Mouse (Mus musculus) hindbrain, postnatal 0 days (tissue): ENCODE measurements around the gene Dock7. TPM values are rescaled to one million over a fixed set of nuclear protein-coding genes. Genes with fewer than 3 reads are reported as not detected.

ENCODE experiments used
- ATAC-seq: fragments of 200-750 bp; cut with Nextera tagmentation; 2 replicates; pipeline ENCODE4 v1.8.0; 2017; ENCODE audit warnings: mild to moderate bottlenecking, moderate TSS enrichment, moderate library complexity
- DNase-seq: peaks from one replicate; pipeline ENCODE4 v3.0.0-alpha.2; 2015; ENCODE audit warnings: low spot score
- H3K27ac ChIP-seq: fragments of 300-500 bp; sonication (generic); 2 replicates; pipeline ENCODE4 v1.5.1; 2014; ENCODE audit warnings: mild to moderate bottlenecking
- H3K27me3 ChIP-seq: fragments of 300-500 bp; sonication (generic); 2 replicates; pipeline ENCODE4 v1.6.1; 2014; ENCODE audit warnings: low read length, mixed read lengths; ENCODE audit not compliant: insufficient read depth
- H3K36me3 ChIP-seq: fragments of 300-500 bp; sonication (generic); 2 replicates; pipeline ENCODE4 v1.6.1; 2014; ENCODE audit warnings: low read length, mixed read lengths; ENCODE audit not compliant: insufficient read depth
- H3K4me1 ChIP-seq: fragments of 300-500 bp; sonication (generic); 2 replicates; pipeline ENCODE4 v1.6.1; 2014; ENCODE audit warnings: antibody characterized with exemption, low read length, mixed read lengths; ENCODE audit not compliant: insufficient read depth
- H3K4me2 ChIP-seq: fragments of 300-500 bp; sonication (generic); 2 replicates; pipeline ENCODE4 v1.6.1; 2014; ENCODE audit warnings: low read depth, mild to moderate bottlenecking, low read length, moderate library complexity, mixed read lengths
- H3K4me3 ChIP-seq: fragments of 300-500 bp; sonication (generic); 2 replicates; pipeline ENCODE4 v1.5.1; 2014; ENCODE audit warnings: low read length
- H3K9ac ChIP-seq: fragments of 300-500 bp; sonication (generic); replicated peaks from 2 replicates; pipeline ENCODE4 v1.6.1; 2014; ENCODE audit warnings: mild to moderate bottlenecking, low read length, moderate library complexity, mixed read lengths
- H3K9me3 ChIP-seq: fragments of 300-500 bp; sonication (generic); 2 replicates; pipeline ENCODE4 v1.6.1; 2016; ENCODE audit warnings: low read length, mixed read lengths
- CTCF ChIP-seq: IDR thresholded peaks from 2 replicates; pipeline ENCODE4 v1.5.1; 2016; ENCODE audit warnings: antibody characterized with exemption, control low read depth, low read depth
- WGBS: fragments of 180-500 bp; shearing (Covaris S2); extraction: QIAGEN DNeasy Blood & Tissue Kit; methylation state at CpG from one replicate; pipeline ENCODE4 v1.1.7; 2014; 5-methylcytosine and 5-hydroxymethylcytosine counted together
- polyA plus RNA-seq: library from polyadenylated mRNA; unstranded; fragments of >200 nt; fragmentation: Nextera tagmentation; extraction: Ambion mirVana; gene quantifications from 2 replicates; pipeline ENCODE4 v1.2.1, GENCODE M21; 2015
- total RNA-seq: library from RNA; depleted of rRNA; stranded (reverse); fragments of >200 nt; gene quantifications from 2 replicates; pipeline ENCODE4 v1.2.3, GENCODE M21; 2014

Dock7 gene
- total and polyA plus RNA-seq, 2 experiments from 2014 or later, result 31.4 to 72.8 TPM

- 91% methylated on average over 5 of the region's 5 CpGs for WGBS
- Histone ChIP-seq H3K4me3 (no peak overlapping the region), H3K27ac (no peak overlapping the region), H3K36me3 (no peaks in the 10 kb centered on the region), H3K4me2 (no peak overlapping the region), H3K4me1 (no peaks in the 10 kb centered on the region), H3K9ac (no peak overlapping the region), H3K9me3 (no peaks in the 10 kb centered on the region), H3K27me3 (no peaks in the 10 kb centered on the region)
- no peak for ATAC-seq
- no peak for TF ChIP-seq CTCF
- no peak for DNase-seq
Observed at GRCm38 (mm10) chr4:99158495-99158894, 37.8 kb upstream of the Dock7 start.

- H3K4me1 ChIP-seq, result no peaks in the 10 kb centered on the region
- H3K4me2 ChIP-seq, result no peak overlapping the region
- ATAC-seq (no peak), DNase-seq (no peak)
- no peak overlapping the region for H3K4me3 ChIP-seq
- WGBS, result 63% methylated on average over 11 of the region's 11 CpGs
- H3K9me3 ChIP-seq, result no peaks in the 10 kb centered on the region
- no peaks in the 10 kb centered on the region for H3K36me3 ChIP-seq
- TF ChIP-seq CTCF, result no peak
- no peak overlapping the region for H3K9ac ChIP-seq
- no peak overlapping the region for H3K27ac ChIP-seq
- no peaks in the 10 kb centered on the region for H3K27me3 ChIP-seq
Observed at GRCm38 (mm10) chr4:99156641-99157307, 36.1 kb upstream of the Dock7 start.

DNA sequence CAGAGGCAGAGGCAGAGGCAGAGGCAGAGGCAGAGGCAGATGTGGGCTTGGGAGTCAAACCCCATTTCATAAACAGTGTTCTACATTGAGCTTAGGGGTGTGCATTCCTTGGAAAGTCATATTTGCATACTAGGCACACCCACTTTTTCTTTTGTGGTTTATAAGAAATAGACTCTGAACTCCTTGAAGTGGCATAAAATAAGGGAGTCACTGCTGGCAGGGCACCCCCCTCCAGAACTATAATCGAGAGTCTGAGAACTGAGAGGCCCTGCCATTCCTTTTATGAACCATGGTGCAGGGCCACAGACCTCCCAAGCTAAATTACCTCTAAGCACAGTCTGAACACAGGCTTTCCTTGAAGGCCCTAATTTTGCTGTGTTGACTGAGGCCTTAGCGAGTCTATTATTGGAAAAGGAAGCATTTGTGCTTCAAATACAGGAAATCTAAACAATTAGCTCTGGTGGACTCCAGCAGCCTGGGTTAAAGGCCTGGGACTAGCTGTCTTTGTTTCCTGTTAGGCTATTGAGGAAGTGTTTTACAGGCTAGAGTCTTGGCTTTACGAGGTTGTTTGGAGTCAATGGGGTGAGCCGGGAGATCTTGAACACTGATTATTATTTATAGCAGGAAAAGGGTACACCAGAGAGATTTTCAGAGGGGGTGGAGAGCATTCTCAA, 31.3 kb upstream of the Dock7 start:
- no peaks in the 10 kb centered on the region for H3K9me3 ChIP-seq
- ATAC-seq (no peak), DNase-seq (no peak)
- no peak overlapping the region for H3K27ac ChIP-seq
- no peaks in the 10 kb centered on the region for H3K36me3 ChIP-seq
- H3K4me2 ChIP-seq, result no peak overlapping the region
- no peaks in the 10 kb centered on the region for H3K27me3 ChIP-seq
- H3K9ac ChIP-seq, result no peak overlapping the region
- TF ChIP-seq CTCF, result no peak
- WGBS, result 47% methylated on average over 4 of the region's 4 CpGs
- no peaks in the 10 kb centered on the region for H3K4me1 ChIP-seq
- no peak overlapping the region for H3K4me3 ChIP-seq

GRCm38 (mm10) chr4:99151434-99151833, 30.7 kb upstream of the Dock7 start:
- H3K4me1 ChIP-seq, result no peaks in the 10 kb centered on the region
- no peak for TF ChIP-seq CTCF
- no peak for ATAC-seq
- DNase-seq, result no peak
- 93% methylated on average over 4 of the region's 4 CpGs for whole genome bisulfite sequencing
- no peaks in the 10 kb centered on the region for H3K27me3 ChIP-seq
- H3K27ac ChIP-seq, result no peak overlapping the region
- no peaks in the 10 kb centered on the region for H3K9me3 ChIP-seq
- H3K4me2 ChIP-seq, result no peak overlapping the region
- no peaks in the 10 kb centered on the region for H3K36me3 ChIP-seq
- no peak overlapping the region for H3K4me3 ChIP-seq
- no peak overlapping the region for H3K9ac ChIP-seq

GRCm38 (mm10) chr4:99143323-99143722, 22.6 kb upstream of the Dock7 start:
- no peak overlapping the region for H3K4me3 ChIP-seq
- no peaks in the 10 kb centered on the region for H3K27me3 ChIP-seq
- TF ChIP-seq CTCF, result no peak
- DNase-seq (no peak), ATAC-seq (no peak)
- no peaks in the 10 kb centered on the region for H3K36me3 ChIP-seq
- no peaks in the 10 kb centered on the region for H3K9me3 ChIP-seq
- 85% methylated on average over 7 of the region's 7 CpGs for WGBS
- H3K9ac ChIP-seq, result no peak overlapping the region
- no peaks in the 10 kb centered on the region for H3K4me1 ChIP-seq
- no peak overlapping the region for H3K4me2 ChIP-seq
- H3K27ac ChIP-seq, result no peak overlapping the region

DNA sequence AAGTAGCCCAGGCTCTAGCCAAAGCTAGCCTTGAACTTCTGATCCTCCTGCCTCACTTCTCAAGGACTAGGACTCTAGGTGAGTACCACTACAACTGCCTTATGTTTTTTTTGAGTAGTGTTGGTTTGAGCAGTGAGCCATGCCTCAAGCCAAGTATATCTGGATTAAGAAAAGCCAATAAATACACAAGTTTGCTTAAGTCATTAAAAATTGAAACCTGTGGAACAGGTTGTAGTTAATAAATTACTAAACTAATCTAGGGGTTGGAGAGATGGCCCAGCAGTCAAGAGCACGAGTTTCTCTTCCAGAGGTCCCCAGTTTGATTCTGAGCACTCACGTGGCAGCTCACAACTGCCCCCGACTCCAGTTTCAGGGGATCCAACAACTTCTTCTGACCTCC, 20.9 kb upstream of the Dock7 start:
- Histone ChIP-seq H3K4me3 (no peak overlapping the region), H3K4me1 (no peaks in the 10 kb centered on the region), H3K27me3 (no peaks in the 10 kb centered on the region), H3K9ac (no peak overlapping the region), H3K36me3 (no peaks in the 10 kb centered on the region), H3K9me3 (no peaks in the 10 kb centered on the region), H3K4me2 (no peak overlapping the region), H3K27ac (no peak overlapping the region)
- ATAC-seq (no peak), DNase-seq (no peak)
- WGBS, result 85% methylated on average over 3 of the region's 3 CpGs
- no peak for TF ChIP-seq CTCF

DNA sequence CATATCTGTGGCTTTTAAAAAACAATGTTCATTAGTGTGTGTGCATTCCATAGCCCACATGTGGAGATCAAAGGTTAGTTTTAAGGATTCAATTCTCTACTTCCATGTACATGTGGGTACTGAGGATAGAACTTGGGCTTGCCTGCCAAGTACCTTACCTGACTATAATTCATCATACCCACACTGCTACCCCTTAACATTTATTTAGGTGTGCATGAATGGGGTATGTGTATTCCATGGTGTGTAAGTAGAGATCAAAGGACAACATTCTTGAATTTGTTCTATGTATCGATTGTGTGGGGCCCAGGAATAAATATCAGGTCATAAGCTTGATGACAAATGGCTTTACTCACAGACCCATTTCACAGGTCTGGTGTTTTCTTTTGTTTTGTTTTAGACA, 20.5 kb upstream of the Dock7 start:
- Histone ChIP-seq H3K4me1 (no peaks in the 10 kb centered on the region), H3K27me3 (no peaks in the 10 kb centered on the region), H3K4me2 (no peak overlapping the region), H3K9ac (no peak overlapping the region), H3K36me3 (no peaks in the 10 kb centered on the region), H3K4me3 (no peak overlapping the region), H3K9me3 (no peaks in the 10 kb centered on the region), H3K27ac (no peak overlapping the region)
- ATAC-seq (no peak), DNase-seq (no peak)
- TF ChIP-seq CTCF, result no peak
- 100% methylated on average over 1 of the region's 1 CpGs for WGBS
